Mouse (Mus musculus) limb, embryonic 13.5 days (tissue): ENCODE measurements at regions not wholly inside any gene's neighbourhood (a gene's known extent, or its start where the extent isn't known, plus 50 kb on each side); places are given as distances from the start of the nearest gene placed in this dataset.

Source experiments
- ATAC-seq: fragments of 200-750 bp; cut with Nextera tagmentation; 2 replicates; pipeline ENCODE4 v1.8.0; 2017; ENCODE audit warnings: low read depth, moderate number of reproducible peaks, moderate TSS enrichment; ENCODE audit not compliant: low FRiP score
- H3K27ac ChIP-seq: fragments of 300-500 bp; sonication (generic); 2 replicates; pipeline ENCODE4 v1.5.1; 2015; ENCODE audit warnings: inconsistent platforms, mild to moderate bottlenecking, moderate library complexity
- H3K27me3 ChIP-seq: fragments of 300-500 bp; sonication (generic); 2 replicates; pipeline ENCODE4 v1.6.1; 2015; ENCODE audit warnings: mild to moderate bottlenecking, inconsistent platforms
- H3K36me3 ChIP-seq: fragments of 300-500 bp; sonication (generic); 2 replicates; pipeline ENCODE4 v1.6.1; 2015; ENCODE audit warnings: inconsistent platforms, mild to moderate bottlenecking, moderate library complexity
- H3K4me1 ChIP-seq: fragments of 300-500 bp; sonication (generic); 2 replicates; pipeline ENCODE4 v1.6.1; 2015; ENCODE audit warnings: inconsistent platforms
- H3K4me2 ChIP-seq: fragments of 300-500 bp; sonication (generic); replicated peaks from 2 replicates; pipeline ENCODE4 v1.6.1; 2015; ENCODE audit warnings: inconsistent platforms, mild to moderate bottlenecking, moderate library complexity
- H3K4me3 ChIP-seq: fragments of 300-500 bp; sonication (generic); 2 replicates; pipeline ENCODE4 v1.5.1; 2015; ENCODE audit warnings: moderate library complexity, mild to moderate bottlenecking, inconsistent platforms
- H3K9ac ChIP-seq: fragments of 300-500 bp; sonication (generic); 2 replicates; pipeline ENCODE4 v1.6.1; 2015; ENCODE audit warnings: mild to moderate bottlenecking, inconsistent platforms
- H3K9me3 ChIP-seq: fragments of 300-500 bp; sonication (generic); 2 replicates; pipeline ENCODE4 v1.6.1; 2016; ENCODE audit warnings: inconsistent platforms
- WGBS: fragments of 180-500 bp; shearing (Covaris S2); methylation state at CpG from one replicate; pipeline ENCODE4 v1.1.7; 2015; 5-methylcytosine and 5-hydroxymethylcytosine counted together

DNA sequence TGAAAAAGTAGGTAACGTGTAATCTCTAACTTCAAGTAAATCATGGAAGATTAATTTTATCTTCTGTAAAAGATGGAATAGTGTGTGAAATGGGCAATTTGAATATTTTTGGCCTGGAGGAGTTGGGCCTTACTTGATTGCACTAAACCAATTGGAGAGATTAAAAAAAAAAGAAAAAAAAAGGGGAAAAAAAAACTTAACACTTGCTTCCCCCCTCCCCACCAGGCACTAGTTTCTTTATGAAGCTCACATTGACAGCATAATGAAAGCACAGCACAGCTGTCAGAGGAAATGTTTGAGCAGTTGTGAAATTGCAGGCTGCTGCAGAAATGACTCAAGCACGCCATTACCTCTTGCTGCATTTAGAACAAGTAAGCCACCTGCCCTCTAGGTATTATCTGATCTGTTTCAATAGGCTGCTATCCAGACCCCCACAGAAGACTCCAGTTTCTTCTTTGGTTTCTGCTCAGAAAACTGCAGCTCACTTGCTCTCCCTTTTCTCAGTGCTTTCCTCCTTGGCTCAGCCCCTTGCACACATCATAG lies 297.9 kb downstream of the D3Ertd751e start:
- 51% methylated on average over 2 of the region's 2 CpGs for WGBS

DNA sequence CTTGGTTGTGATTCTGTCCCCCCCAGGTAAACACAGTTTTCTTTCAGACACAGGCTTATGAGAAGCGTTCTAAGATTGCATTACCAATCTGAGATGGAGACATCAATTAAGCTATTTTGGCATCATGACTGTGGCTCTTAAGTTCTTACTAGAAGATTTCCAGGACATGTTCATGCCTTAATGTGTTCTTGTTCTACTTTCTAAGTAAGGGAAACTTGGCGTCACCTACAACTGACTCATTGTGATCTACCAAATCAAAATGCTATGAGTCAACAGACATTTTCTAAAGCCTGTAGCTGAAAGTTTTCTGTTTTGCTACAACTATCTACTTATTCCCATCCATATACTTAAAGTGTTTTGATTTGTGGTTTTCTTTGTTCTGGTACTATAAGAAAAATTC lies 298.5 kb downstream of the D3Ertd751e start:
- WGBS, result 96% methylated on average over 2 of the region's 2 CpGs
- no peaks in the 10 kb centered on the region for H3K9me3 ChIP-seq
- no peaks in the 10 kb centered on the region for H3K36me3 ChIP-seq
- H3K27ac ChIP-seq, result no peak overlapping the region
- H3K27me3 ChIP-seq, result no peaks in the 10 kb centered on the region
- H3K4me3 ChIP-seq, result no peak overlapping the region
- no peak overlapping the region for H3K4me2 ChIP-seq
- no peak overlapping the region for H3K9ac ChIP-seq
- no peak for ATAC-seq
- 0 out of 2 replicates have a peak, but pooled peaks cover 5% of the 10 kb centered on the region for H3K4me1 ChIP-seq

More for the DNA sequence above, 297.9 kb downstream of the D3Ertd751e start:
- H3K36me3 ChIP-seq, result no peaks in the 10 kb centered on the region
- ATAC-seq, result no peak
- 0 out of 2 replicates have a peak, but pooled peaks cover 5% of the 10 kb centered on the region for H3K4me1 ChIP-seq
- no peak overlapping the region for H3K9ac ChIP-seq
- no peak overlapping the region for H3K4me2 ChIP-seq
- H3K9me3 ChIP-seq, result no peaks in the 10 kb centered on the region
- H3K4me3 ChIP-seq, result no peak overlapping the region
- no peaks in the 10 kb centered on the region for H3K27me3 ChIP-seq
- H3K27ac ChIP-seq, result no peak overlapping the region

DNA sequence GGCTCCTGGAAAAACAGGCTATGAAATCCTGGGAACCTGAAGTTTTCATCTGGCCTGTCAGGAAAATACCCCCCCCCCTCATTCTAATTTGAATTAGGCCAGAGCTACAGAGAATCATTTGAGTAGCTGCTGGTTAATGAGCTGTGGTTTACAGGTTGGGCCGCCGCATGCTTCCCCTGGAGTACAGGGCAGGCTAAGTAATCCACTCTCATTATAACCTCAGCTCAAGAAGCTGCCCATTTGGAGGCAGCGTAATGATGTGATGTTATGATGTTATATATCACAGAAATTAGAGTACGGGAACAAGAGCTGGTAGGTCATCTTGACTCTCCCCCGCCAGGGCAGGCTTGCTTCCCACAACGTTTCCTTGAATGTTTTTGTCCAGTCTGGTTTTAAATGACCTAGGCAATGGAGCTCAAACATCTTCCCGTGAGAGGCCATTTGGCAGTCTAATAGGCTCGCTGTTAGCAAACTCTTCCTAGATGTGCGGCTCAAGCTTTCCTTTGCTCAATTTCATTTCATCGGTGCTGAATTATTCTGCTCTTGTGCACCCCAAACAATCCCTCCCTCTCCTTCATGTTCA lies 315.0 kb downstream of the D3Ertd751e start:
- 0 out of 2 replicates have a peak overlapping the region, but pooled peaks have one; percentile 33 for H3K27ac ChIP-seq

DNA sequence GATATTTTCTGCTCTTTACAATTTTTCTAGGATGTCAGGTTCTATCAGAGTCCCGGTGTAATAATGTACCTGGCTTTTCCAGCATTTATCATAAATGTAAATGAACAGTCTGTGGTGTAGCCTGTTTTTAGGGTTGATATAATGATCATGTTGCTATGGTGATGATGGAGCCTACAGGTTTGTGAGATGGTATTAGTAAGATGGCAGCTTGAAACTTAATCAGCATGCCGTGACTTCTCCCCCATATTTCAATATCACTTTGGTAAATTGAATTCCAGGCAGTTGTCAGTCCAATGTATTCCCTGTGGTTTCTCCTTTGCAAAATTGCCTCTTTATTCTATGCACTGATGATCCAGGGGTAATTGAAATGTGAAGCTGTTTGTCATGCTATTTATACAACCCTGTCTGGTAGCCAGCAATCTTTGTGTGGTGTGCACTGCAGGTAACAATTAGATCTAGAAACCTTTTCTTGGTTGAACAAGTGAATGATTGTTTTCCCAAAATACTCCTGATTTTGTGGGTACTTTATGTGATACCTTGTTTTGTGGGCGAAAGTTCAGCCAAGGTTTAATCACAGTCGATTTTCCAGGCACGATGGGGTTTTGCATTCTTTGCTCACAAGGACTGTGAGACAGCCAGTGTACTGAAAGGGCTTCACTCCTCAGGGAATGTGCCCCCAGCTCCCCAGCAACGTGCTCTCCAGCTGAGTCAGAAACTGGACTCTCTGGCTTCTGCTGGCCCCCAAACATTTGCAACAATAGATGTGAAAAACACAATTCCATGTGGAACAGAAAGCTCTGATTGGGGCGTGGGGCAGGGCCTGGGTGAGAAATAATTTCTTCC lies 322.9 kb downstream of the D3Ertd751e start:
- H3K4me3 ChIP-seq, result no peak overlapping the region
- peak; percentile 71 for ATAC-seq
- H3K9ac ChIP-seq, result no peak overlapping the region
- no peak overlapping the region for H3K4me2 ChIP-seq
- peaks cover 8% of the 10 kb centered on the region; the same call in 1 of the 2 replicates for H3K4me1 ChIP-seq
- no peaks in the 10 kb centered on the region for H3K36me3 ChIP-seq
- peak overlapping the region; percentile 44; the same call in 1 of the 2 replicates for H3K27ac ChIP-seq
- WGBS, result 45% methylated on average over 7 of the region's 7 CpGs
- H3K27me3 ChIP-seq, result no peaks in the 10 kb centered on the region
- H3K9me3 ChIP-seq, result no peaks in the 10 kb centered on the region

More for the DNA sequence above, 315.0 kb downstream of the D3Ertd751e start:
- Histone ChIP-seq H3K4me2 (peak overlapping the region; percentile 16; the same call in 1 of the 2 replicates), H3K36me3 (no peaks in the 10 kb centered on the region), H3K27me3 (no peaks in the 10 kb centered on the region), H3K9me3 (no peaks in the 10 kb centered on the region), H3K9ac (no peak overlapping the region), H3K4me3 (no peak overlapping the region), H3K4me1 (peaks cover 14% of the 10 kb centered on the region)
- whole genome bisulfite sequencing, result 39% methylated on average over 10 of the region's 10 CpGs
- ATAC-seq, result no peak

DNA sequence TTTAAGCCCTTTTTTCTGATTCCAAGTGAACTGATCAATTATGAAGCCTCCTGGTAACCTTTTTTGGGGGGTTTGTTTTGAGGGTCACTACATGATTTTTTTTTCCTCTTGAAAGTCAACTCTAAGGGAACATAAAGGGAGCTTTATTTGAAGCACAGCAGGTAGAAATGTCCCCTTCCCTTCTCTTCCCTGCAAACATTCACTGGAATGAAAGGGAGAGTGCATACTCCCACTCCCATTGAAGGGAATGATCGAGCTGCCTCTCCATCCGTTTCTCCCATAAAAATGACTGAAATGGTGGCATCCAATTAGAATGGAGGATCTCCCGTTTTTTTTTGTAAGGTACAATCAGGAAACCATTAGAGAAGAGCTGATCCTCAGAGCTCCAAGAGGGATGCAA lies 323.6 kb downstream of the D3Ertd751e start:
- Histone ChIP-seq H3K36me3 (no peaks in the 10 kb centered on the region), H3K27ac (peak overlapping the region; percentile 44; the same call in 1 of the 2 replicates), H3K9me3 (no peaks in the 10 kb centered on the region), H3K9ac (no peak overlapping the region), H3K4me3 (no peak overlapping the region), H3K4me2 (no peak overlapping the region), H3K27me3 (no peaks in the 10 kb centered on the region), H3K4me1 (peaks cover 8% of the 10 kb centered on the region; the same call in 1 of the 2 replicates)
- no peak for ATAC-seq
- WGBS, result 45% methylated on average over 3 of the region's 3 CpGs

DNA sequence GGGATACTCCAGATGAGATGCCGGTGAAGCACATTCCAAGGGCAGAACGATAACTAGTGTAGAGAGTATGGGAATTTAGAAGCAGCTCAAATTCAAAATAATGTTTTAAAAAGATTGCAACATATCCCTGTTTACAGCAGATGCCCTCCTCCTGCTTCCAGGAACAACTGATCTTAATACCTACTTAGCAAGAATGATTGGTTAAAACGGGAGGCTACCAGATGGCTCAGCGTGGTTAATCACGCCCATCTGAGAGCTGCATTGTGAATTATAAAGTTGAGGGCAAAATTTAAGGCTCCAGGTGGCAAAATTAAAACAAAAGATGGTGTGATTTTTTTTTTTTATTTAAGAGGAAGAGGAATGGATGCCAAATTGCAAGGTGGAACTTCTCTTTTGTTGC lies 324.6 kb downstream of the D3Ertd751e start:
- Histone ChIP-seq H3K9me3 (no peaks in the 10 kb centered on the region), H3K27ac (no peak overlapping the region), H3K4me2 (no peak overlapping the region), H3K27me3 (no peaks in the 10 kb centered on the region), H3K4me1 (peaks cover 8% of the 10 kb centered on the region; the same call in 1 of the 2 replicates), H3K36me3 (no peaks in the 10 kb centered on the region), H3K4me3 (no peak overlapping the region), H3K9ac (no peak overlapping the region)
- 84% methylated on average over 5 of the region's 5 CpGs for WGBS
- ATAC-seq, result no peak

DNA sequence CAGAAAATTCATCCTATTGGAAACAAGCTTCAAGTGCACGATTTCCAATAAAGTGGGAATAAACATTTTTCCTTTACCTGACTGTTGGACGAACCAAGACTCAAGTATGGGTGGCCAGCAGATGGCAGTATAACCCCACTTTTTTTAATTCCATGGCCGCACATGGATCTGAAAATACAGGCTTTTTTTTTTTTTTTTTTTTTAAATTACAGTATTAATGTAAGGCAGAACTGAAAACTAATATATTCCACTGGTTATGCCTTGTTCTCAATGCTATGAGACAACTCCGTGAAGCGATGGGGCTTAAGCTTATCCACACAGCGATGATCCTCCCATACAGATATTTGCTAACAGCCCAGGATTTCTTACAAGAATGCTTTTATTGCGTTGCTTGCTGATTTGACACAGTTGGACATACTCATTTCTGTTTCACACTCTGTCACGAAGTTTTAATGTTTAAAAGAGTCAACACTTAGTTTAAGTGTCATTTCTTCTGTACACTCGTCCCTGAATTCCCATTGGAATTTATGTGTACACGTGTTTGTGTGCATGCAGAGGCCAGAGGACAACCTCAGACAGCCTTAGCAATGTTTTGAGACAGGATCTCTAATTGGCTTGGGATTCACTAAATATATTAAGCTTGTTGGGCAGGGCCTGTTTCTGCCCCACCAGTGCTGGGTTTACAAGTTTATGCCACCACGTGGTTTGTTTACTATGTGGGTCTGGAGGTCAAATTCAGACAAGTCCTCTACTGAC lies 332.3 kb downstream of the D3Ertd751e start:
- Histone ChIP-seq H3K4me3 (no peak overlapping the region), H3K9me3 (no peaks in the 10 kb centered on the region), H3K9ac (no peak overlapping the region), H3K4me1 (peaks cover 4% of the 10 kb centered on the region), H3K36me3 (no peaks in the 10 kb centered on the region), H3K4me2 (peak overlapping the region; percentile 36; the same call in 1 of the 2 replicates), H3K27ac (no peak overlapping the region), H3K27me3 (no peaks in the 10 kb centered on the region)
- WGBS, result 33% methylated on average over 11 of the region's 11 CpGs
- no peak; the same call in 1 of the 2 replicates for ATAC-seq

DNA sequence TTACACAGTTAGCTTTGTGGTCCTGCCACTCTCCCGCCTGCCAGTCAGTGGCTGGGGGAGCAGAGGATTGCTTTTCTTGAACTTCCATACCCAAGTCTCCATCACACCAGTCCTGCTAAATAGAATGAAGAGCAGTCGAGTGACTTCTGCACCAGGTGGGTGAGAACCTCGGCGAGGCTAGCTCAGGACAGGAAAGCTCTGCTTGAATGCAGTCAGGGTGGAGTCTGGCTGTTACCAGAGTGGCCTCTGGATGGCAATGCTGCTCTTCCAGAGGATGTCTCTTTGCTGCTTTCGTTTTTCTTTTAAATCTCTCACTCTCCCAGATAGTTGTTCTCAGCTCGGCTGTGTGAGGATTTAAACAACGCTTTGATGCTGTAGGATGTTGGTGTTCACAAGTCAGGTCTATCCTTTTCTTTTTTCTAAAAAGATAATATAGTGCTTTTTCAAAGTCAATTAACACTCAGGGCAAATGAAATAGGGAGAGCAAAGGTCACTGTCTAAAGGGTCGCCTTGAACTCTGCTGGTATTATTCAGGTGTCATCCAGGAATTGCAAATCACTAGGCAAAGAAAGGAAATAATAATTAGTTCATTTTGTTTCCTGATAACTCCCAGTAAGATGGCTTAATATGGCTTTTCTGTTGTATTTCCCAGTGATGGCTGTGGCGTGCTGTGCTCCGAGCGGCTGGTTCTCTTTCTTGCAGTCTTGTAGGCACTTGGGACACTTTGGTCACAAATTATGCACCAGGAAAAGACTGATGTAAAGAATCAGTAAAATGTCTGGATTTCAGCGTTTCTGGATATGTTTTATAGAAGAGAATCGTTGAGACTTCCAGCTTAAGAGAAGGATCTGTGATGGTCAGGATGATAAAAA lies 368.8 kb downstream of the D3Ertd751e start:
- 41% methylated on average over 13 of the region's 13 CpGs for WGBS
- Histone ChIP-seq H3K4me1 (0 out of 2 replicates have a peak, but pooled peaks cover 3% of the 10 kb centered on the region), H3K36me3 (no peaks in the 10 kb centered on the region), H3K27me3 (no peaks in the 10 kb centered on the region), H3K4me3 (no peak overlapping the region), H3K27ac (no peak overlapping the region), H3K9me3 (no peaks in the 10 kb centered on the region), H3K4me2 (0 out of 2 replicates have a peak overlapping the region, but pooled peaks have one; percentile 14), H3K9ac (no peak overlapping the region)
- peak; percentile 83 for ATAC-seq

DNA sequence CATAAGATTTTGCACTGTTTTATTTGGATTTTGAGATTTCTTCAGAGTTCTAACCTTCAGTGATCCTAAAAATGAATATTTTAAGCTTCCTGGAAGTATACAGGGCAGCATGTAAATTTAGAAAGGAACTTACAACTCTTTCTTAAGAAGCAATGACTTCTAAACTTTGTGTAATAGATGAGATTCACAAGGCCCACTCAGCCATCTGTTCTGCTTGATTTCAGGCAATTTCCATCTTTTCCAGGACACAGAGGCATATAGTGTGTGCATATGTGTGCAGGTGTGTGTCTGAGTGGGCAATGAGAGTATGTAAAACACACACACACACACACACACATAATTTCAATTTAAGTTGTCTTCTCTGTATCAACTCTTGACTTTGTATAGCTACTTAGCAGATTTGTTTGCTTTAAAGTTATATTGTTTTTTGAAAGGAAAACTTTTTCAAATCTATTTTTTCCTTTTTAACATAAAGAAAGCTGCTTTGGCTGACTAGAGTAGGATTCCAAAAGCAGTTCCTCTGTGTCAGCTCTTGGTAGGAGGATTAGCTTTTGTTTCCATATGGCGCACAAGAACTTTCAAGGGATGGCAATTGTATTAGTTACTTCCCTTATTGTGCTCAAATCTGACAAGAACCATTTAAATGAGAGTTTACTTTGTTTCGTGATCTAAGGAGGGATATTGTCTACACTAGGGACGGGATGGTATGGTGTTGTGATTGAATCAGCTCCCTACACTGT lies 387.6 kb downstream of the D3Ertd751e start:
- WGBS, result 88% methylated on average over 3 of the region's 3 CpGs
- no peak for ATAC-seq

DNA sequence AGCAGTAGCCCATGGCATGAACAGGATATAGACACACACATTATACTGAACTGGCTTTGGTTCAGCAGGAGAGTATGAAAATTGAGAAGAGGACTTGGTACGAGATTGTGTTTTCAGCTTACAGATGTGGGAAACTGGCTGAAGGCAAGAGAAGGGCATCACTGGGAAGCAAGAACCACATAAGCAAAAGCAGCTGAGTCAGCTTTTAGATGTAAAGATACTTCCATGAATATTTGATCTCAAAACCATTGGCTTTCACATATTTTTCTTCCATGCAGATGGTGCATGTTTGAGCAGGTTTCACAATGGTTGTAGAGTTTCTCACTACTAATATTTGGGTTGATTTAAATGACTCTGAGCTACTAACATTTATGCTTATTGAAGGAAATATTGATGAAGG lies 389.9 kb downstream of the D3Ertd751e start:
- Histone ChIP-seq H3K4me2 (no peak overlapping the region), H3K27me3 (no peaks in the 10 kb centered on the region), H3K36me3 (no peaks in the 10 kb centered on the region), H3K4me1 (no peaks in the 10 kb centered on the region), H3K4me3 (no peak overlapping the region), H3K9ac (no peak overlapping the region), H3K9me3 (no peaks in the 10 kb centered on the region), H3K27ac (no peak overlapping the region)
- ATAC-seq, result no peak
- WGBS, result 66% methylated on average over 1 of the region's 1 CpGs

More for the DNA sequence above, 387.6 kb downstream of the D3Ertd751e start:
- no peak overlapping the region for H3K4me3 ChIP-seq
- H3K27ac ChIP-seq, result no peak overlapping the region
- H3K4me2 ChIP-seq, result no peak overlapping the region
- H3K9me3 ChIP-seq, result no peaks in the 10 kb centered on the region
- no peaks in the 10 kb centered on the region for H3K4me1 ChIP-seq
- H3K36me3 ChIP-seq, result no peaks in the 10 kb centered on the region
- no peak overlapping the region for H3K9ac ChIP-seq
- H3K27me3 ChIP-seq, result no peaks in the 10 kb centered on the region
